Mouse (Mus musculus) skeletal muscle tissue, postnatal 0 days (tissue): Measurements from ENCODE around the gene Mrpl23. TPM values are rescaled to one million over a fixed set of nuclear protein-coding genes. Genes with fewer than 3 reads are reported as not detected.
A peak's percentile ranks its signal among the peaks of the same experiment; 100 is the strongest.

ENCODE experiments used
- microRNA counts: library from miRNA; unstranded; fragments of <30 nt; microRNA quantifications from one replicate; lab custom pipeline; 2015
- microRNA-seq, 2 experiments: library from miRNA; unstranded; fragments of <30 nt; microRNA quantifications; one replicate each; pipeline ENCODE4; 2016
- polyA plus RNA-seq: library from polyadenylated mRNA; unstranded; fragments of >200 nt; fragmentation: Nextera tagmentation; extraction: Ambion mirVana; gene quantifications from 2 replicates; pipeline ENCODE4 v1.2.1, GENCODE M21; 2015

Mrpl23 gene
- polyA plus RNA-seq = 23.6 and 30.0 TPM in 2 replicates

DNA sequence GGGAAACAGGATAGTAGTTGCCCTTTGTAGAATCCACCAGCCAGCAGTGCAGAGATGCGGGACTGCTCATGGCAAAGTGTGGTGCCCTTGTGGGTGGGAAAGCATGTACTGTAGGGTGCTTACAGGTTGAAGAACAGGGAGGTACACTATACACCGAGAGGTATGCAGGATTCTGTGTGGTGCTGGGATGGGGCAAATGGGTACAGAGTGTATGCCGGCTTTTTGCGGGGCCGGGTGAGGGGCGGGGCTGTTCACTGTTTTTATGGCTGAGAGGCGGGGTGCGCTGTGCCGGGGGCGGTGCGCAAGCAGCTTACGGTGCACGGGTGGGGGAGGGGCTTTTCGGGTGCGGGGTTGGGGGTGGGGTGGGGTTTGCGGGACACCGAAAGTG, at the start of gene Mrpl23:
Gene Mrpl23, plus strand, starts transcription at position 16 of the 388 bp plus-strand sequence.

GRCm38 (mm10) chr7:142498575-142498974, 33.9 kb upstream of the Mrpl23 start, which contains the start of gene Tnnt3:
Gene Tnnt3 (plus strand): TSS chr7:142498836.

MicroRNA genes within 50 kb of the gene (microRNA counts, 519-probe panel; counts per million panel counts)
- microRNA mmu-miR-675-3p (lab: Ali Mortazavi, UCI) = 3,423 counts per million, percentile 75 among the panel's probes with 10 or more counts
- microRNA mmu-miR-675-5p (lab: Ali Mortazavi, UCI) = 296 counts per million, percentile 58 among the panel's probes with 10 or more counts

Small RNA genes lying within 50 kb of the gene (microRNA-seq; reads per million reads assigned to microRNA genes)
- 131 to 148 reads per million in 2 experiments for gene Mir675

Other genes with a start within 250 kb of the Mrpl23 start
- not detected in 2 replicates for gene Krtap5-1, start 235.6 kb upstream of the Mrpl23 start, polyA plus RNA-seq
- gene Krtap5-4, start 229.1 kb upstream of the Mrpl23 start, polyA plus RNA-seq = not detected in 2 replicates
- 0.92 and 1.7 TPM in 2 replicates for gene Ifitm10, start 158.9 kb upstream of the Mrpl23 start, polyA plus RNA-seq
- gene Gm49369, start 150.0 kb upstream of the Mrpl23 start, polyA plus RNA-seq = 1.6 TPM in 1 of 2 replicates, not detected in the other
- 340 and 391 TPM in 2 replicates for gene Ctsd, start 144.6 kb upstream of the Mrpl23 start, polyA plus RNA-seq
- 0.24 and 0.30 TPM in 2 replicates for gene Syt8, start 97.8 kb upstream of the Mrpl23 start, polyA plus RNA-seq
- 11,644 and 12,538 TPM in 2 replicates for gene Tnni2, start 90.9 kb upstream of the Mrpl23 start, polyA plus RNA-seq
- 46.9 and 49.3 TPM in 2 replicates for gene Lsp1, start 71.9 kb upstream of the Mrpl23 start, polyA plus RNA-seq
- 12,415 and 13,066 TPM in 2 replicates for gene Tnnt3, start 33.9 kb upstream of the Mrpl23 start, polyA plus RNA-seq
- 2,785 and 3,469 TPM in 2 replicates for gene Igf2, start 134.1 kb downstream of the Mrpl23 start, polyA plus RNA-seq
- gene Gm49394, start 137.3 kb downstream of the Mrpl23 start, polyA plus RNA-seq = 2.1 and 2.3 TPM in 2 replicates
- gene Ins2, start 210.7 kb downstream of the Mrpl23 start, polyA plus RNA-seq = 0.46 and 0.61 TPM in 2 replicates